Mouse (Mus musculus): ENCODE data around the gene Ang2.
A peak's percentile ranks its signal among the peaks of the same experiment; 100 is the strongest.

Ang2 gene

GRCm38 (mm10) chr14:51150206-51150831, 48.6 kb downstream of the Ang2 start:
- no peak for DNase-seq

DNA sequence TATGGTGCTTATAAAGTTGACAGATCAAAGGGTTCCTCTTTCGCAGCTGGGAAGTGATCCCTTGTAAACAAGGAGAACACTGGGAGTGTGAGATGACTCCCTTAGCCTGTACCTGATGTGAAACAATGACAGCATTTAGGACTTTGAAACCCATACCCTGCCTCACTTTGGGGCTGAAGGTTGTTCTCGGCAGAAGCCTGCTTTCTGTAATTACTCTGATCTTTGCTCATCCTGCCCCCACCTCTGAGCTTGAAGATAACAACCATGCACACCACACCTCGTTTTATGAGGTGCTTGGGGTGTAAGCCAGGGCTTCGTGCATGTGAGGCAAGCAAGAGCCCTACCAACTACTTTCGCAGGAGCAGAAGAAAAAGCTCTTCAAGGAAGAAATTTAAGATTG, 49.8 kb downstream of the Ang2 start:
- no peak for DNase-seq

- DNase-seq, result no peak
These were observed 50.9 kb downstream of the Ang2 start for GRCm38 (mm10) chr14:51148006-51148405.

- DNase-seq, result no peak
These were observed 52.3 kb downstream of the Ang2 start, which contains the start of gene Rnase1 for GRCm38 (mm10) chr14:51146685-51147084. TSS of gene Rnase1 (minus strand) at chr14:51146785.

- peak; percentile 19 to 25 for DNase-seq
These were observed 53.4 kb downstream of the Ang2 start for GRCm38 (mm10) chr14:51145521-51145920.

Measured in cerebellum, postnatal 36 days (tissue).